ENCODE assay signal across 8 mouse cellular contexts in genomic region chr8:116755557-116755956, GRCm38 (mm10). TPM values are rescaled to one million over a fixed set of nuclear protein-coding genes. Genes with fewer than 3 reads are reported as not detected.
DNase-seq lines count a peak whose midpoint lies in the region; ATAC-seq and TF ChIP-seq lines count a peak whose summit lies in the region.
"Had no signal": no experiment of that assay in that cellular context is flagged by ENCODE, and none has a peak within 500 bp of the region (broad histone marks: within the 10 kb centered on the region; RNA-seq: fewer than 3 reads in every experiment).

No protein-coding gene starts in this region.

- no peak overlapping the region for H3K4me3 ChIP-seq in layer of hippocampus, adult 2 months
- H3K4me3 ChIP-seq in embryonic facial prominence, embryonic 14.5 days (ENCODE audit: low read depth, low read length) = no peak overlapping the region

- no peaks in the 10 kb centered on the region for H3K27me3 ChIP-seq in embryonic facial prominence, embryonic 14.5 days (replicated peaks; ENCODE audit: control insufficient read depth, insufficient read depth, low read length)

- WGBS in embryonic facial prominence, embryonic 14.5 days = 5% methylated on average over 4 of the region's 4 CpGs

- ATAC-seq in CD4-positive, CD25-positive, alpha-beta regulatory T cell, adult 4 months = peak; percentile 74
- ATAC-seq in embryonic facial prominence, embryonic 14.5 days (ENCODE audit: low read depth) = no peak

- TF ChIP-seq CTCF in layer of hippocampus, adult 2 months (conservative IDR thresholded peaks at IDR 0.05) = peak; percentile 88

- H3K27ac ChIP-seq in layer of hippocampus, adult 2 months = no peak overlapping the region
- no peak overlapping the region for H3K27ac ChIP-seq in embryonic facial prominence, embryonic 14.5 days (replicated peaks; ENCODE audit: low read depth, low read length)
- H3K27ac ChIP-seq: macrophage had no signal

- no peak for DNase-seq in layer of hippocampus, adult 2 months (ENCODE audit: low spot score in 2 of 2)
- DNase-seq in layer of hippocampus, postnatal 14 days (ENCODE audit: low spot score in 2 of 2) = no peak
- peak; percentile 41 for DNase-seq in T-cell, adult 2 months (ENCODE audit: low spot score)
- DNase-seq in embryonic facial prominence, embryonic 14.5 days (ENCODE audit: low spot score) = peak; percentile 19
- peak; percentile 9 to 16 for DNase-seq in lung, adult 18-20 months
- DNase-seq in thymus, postnatal 14 days = peak; percentile 64

- no peaks in the 10 kb centered on the region for H3K4me1 ChIP-seq in embryonic facial prominence, embryonic 14.5 days (ENCODE audit: control insufficient read depth, insufficient read depth, low read length)

- no peaks in the 10 kb centered on the region; the same call in 1 of the 2 replicates for H3K9me3 ChIP-seq in embryonic facial prominence, embryonic 14.5 days (ENCODE audit: control insufficient read depth, low read length)

- H3K36me3 ChIP-seq in embryonic facial prominence, embryonic 14.5 days (ENCODE audit: control insufficient read depth, insufficient read depth, low read length) = no peaks in the 10 kb centered on the region

- H3K4me2 ChIP-seq in embryonic facial prominence, embryonic 14.5 days (ENCODE audit: low read depth, low read length) = no peak overlapping the region

- no peak overlapping the region for H3K9ac ChIP-seq in embryonic facial prominence, embryonic 14.5 days (ENCODE audit: low read depth, low read length)

RNA-seq across cellular contexts. Expression of gene Cdyl2, which starts 22.8 kb away (rescaled TPM):
- total RNA-seq in layer of hippocampus, adult 2 months (2021) = 1 to 10 TPM; 8.8 TPM
- 10 to 100 TPM; 11.4 to 11.5 TPM for total RNA-seq in layer of hippocampus, postnatal 14 days (2021)
- 10 to 100 TPM; 11.2 to 18.0 TPM for polyA plus RNA-seq in CD4-positive, CD25-positive, alpha-beta regulatory T cell, adult 4 months (2017; shearing (Covaris generic))
- 9.3 and 11.4 TPM in 2 replicates for polyA plus RNA-seq in embryonic facial prominence, embryonic 14.5 days (2014; fragmentation: Nextera tagmentation; extraction: Ambion mirVana)

Comparison
In these comparisons a context has a peak if more than half of its experiments do, and no peak if none do; other contexts are left out.
1. DNase-seq: peak in T-cell, adult 2 months (single experiment), embryonic facial prominence, embryonic 14.5 days (single experiment), lung, adult 18-20 months (2 of 2) and thymus, postnatal 14 days (single experiment); none in layer of hippocampus, adult 2 months (0 of 2) and layer of hippocampus, postnatal 14 days (0 of 2).